8 mouse cellular contexts compared by ENCODE assay signal in the genomic region with DNA sequence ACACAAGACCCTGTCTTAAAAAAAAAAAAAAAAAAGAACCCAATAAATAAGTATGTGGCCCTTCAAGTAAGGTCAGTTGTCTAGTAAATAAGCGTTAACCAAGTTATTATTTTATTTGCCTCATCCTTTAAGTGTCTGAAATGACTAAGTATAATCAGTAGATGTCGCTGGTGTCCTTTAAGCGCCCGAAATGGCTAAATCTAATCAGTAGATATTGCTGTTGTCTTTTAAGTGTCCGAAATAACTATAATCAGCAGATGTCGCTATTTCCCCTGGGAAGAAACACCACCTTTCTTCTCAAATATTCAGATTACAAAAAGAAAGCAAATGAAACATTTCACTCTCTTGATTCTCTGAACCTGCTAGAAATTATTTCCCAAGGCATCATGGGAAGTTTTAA. TPM values are rescaled to one million over a fixed set of nuclear protein-coding genes. Genes with fewer than 3 reads are reported as not detected.
A peak's percentile ranks its signal among the peaks of the same experiment; 100 is the strongest.
DNase-seq lines count a peak whose midpoint lies in the region; TF ChIP-seq lines count a peak whose summit lies in the region.
"Had no signal": no experiment of that assay in that cellular context is flagged by ENCODE, and none has a peak within 500 bp of the region (broad histone marks: within the 10 kb centered on the region; RNA-seq: fewer than 3 reads in every experiment).

No protein-coding gene starts in this region.

- peak in 2 of 3 experiments; percentile 37 to 86 for TF ChIP-seq CTCF in MEL (IDR thresholded peaks at IDR 0.05 in 2 of 3, conservative IDR thresholded peaks at IDR 0.05 in 1 of 3; ENCODE audit: control insufficient read depth in 1 of 3, insufficient read depth in 1 of 3, low read depth in 2 of 3, low read length in 3 of 3, poor library complexity in 1 of 3, severe bottlenecking in 1 of 3)

- TF ChIP-seq EP300 in MEL (IDR thresholded peaks at IDR 0.05; ENCODE audit: low read depth in 1 of 2, low read length in 2 of 2): no peak

- H3K9ac ChIP-seq in MEL (ENCODE audit: control insufficient read depth, low read depth, low read length, poor library complexity, severe bottlenecking): no peak overlapping the region; the same call in 1 of the 2 replicates
- H3K9ac ChIP-seq: neural tube, embryonic 12.5 days had no signal

- no peak; the same call in none of the 2 replicates for TF ChIP-seq RAD21 in MEL (IDR thresholded peaks at IDR 0.05; ENCODE audit: low read depth, low read length)

- TF ChIP-seq POLR2A in MEL (IDR thresholded peaks at IDR 0.05; ENCODE audit: control insufficient read depth in 1 of 2, insufficient read depth in 1 of 2, low read depth in 1 of 2, low read length in 2 of 2, poor library complexity in 1 of 2): no peak

- peaks cover 2 to 22% of the 10 kb centered on the region in 2 experiments; a peak in 3 of 4 replicates for H3K4me1 ChIP-seq in MEL (ENCODE audit: control insufficient read depth in 1 of 2, insufficient read depth in 2 of 2, low read length in 2 of 2)
- H3K4me1 ChIP-seq: neural tube, embryonic 12.5 days had no signal

- H3K27ac ChIP-seq in MEL (ENCODE audit: control insufficient read depth, low read depth, low read length): no peak overlapping the region
- H3K27ac ChIP-seq: neural tube, embryonic 12.5 days had no signal

- intact Hi-C loops in left cerebral cortex, postnatal 14 days (cut with DNase I): loop anchor here (1.0 to 10.0 kb wide), 3 partner anchors 82 to 762 kb away; a partner anchor contains a TSS

- DNase-seq in layer of hippocampus, adult 18-20 months (ENCODE audit: low spot score in 2 of 2): peak; percentile 44 to 82
- DNase-seq in layer of hippocampus, adult 8-10 months (ENCODE audit: low spot score in 2 of 2): no peak
- DNase-seq in CD4-positive, CD25-positive, alpha-beta regulatory T cell, adult 2 months (ENCODE audit: low read depth, low spot score): peak; percentile 85
- DNase-seq in MEL (ENCODE audit: low read depth, low spot score): peak; percentile 90
- peak; percentile 82 for DNase-seq in embryo, embryonic 10.5 days (ENCODE audit: low spot score)
- DNase-seq in left cerebral cortex, postnatal 14 days (ENCODE audit: low spot score in 2 of 2): peak; percentile 74 to 91
- DNase-seq in thymus, postnatal 25 days: peak; percentile 29

- H3K79me2 ChIP-seq in MEL (ENCODE audit: control insufficient read depth, insufficient read depth, low read length, poor library complexity): no peaks in the 10 kb centered on the region

- H3K27me3 ChIP-seq in MEL (ENCODE audit: control insufficient read depth in 1 of 2, insufficient read depth in 2 of 2, low read length in 2 of 2): no peaks in the 10 kb centered on the region
- H3K27me3 ChIP-seq: neural tube, embryonic 12.5 days had no signal

- peaks cover 0 to 21% of the 10 kb centered on the region in 2 experiments; a peak in 2 of 4 replicates for H3K36me3 ChIP-seq in MEL (ENCODE audit: control insufficient read depth in 1 of 2, insufficient read depth in 2 of 2, low read length in 2 of 2)
- H3K36me3 ChIP-seq: neural tube, embryonic 12.5 days had no signal

- H3K4me3 ChIP-seq in MEL (ENCODE audit: control insufficient read depth in 1 of 2, insufficient read depth in 1 of 2, low read depth in 2 of 2, low read length in 2 of 2): no peak overlapping the region
- H3K4me3 ChIP-seq: neural tube, embryonic 12.5 days had no signal

- H3K9me3 ChIP-seq in MEL (replicated peaks; ENCODE audit: insufficient read depth, low read length): no peaks in the 10 kb centered on the region
- H3K9me3 ChIP-seq: neural tube, embryonic 12.5 days had no signal

TF ChIP-seq in MEL, 35 proteins besides CTCF, POLR2A, EP300 and RAD21:
- TF ChIP-seq CHD2 (IDR thresholded peaks at IDR 0.05; ENCODE audit: low read length) (no peak), MAX (IDR thresholded peaks at IDR 0.05; ENCODE audit: low read length) (no peak), ZMIZ1 (IDR thresholded peaks at IDR 0.05; ENCODE audit: low read depth, low read length) (no peak), POLR2AphosphoS5 (IDR thresholded peaks at IDR 0.05; ENCODE audit: borderline replicate concordance, low read depth, low read length) (no peak), USF1 (IDR thresholded peaks at IDR 0.05; ENCODE audit: low read depth, low read length) (no peak), NRF1 (IDR thresholded peaks at IDR 0.05; ENCODE audit: insufficient read depth, low read depth, low read length, poor library complexity, severe bottlenecking) (no peak), ETS1 (IDR thresholded peaks at IDR 0.05; ENCODE audit: low read depth, low read length) (no peak; the same call in 1 of the 2 replicates), RCOR1 (IDR thresholded peaks at IDR 0.05; ENCODE audit: low read depth, low read length) (peak; percentile 33; the same call in 1 of the 2 replicates), UBTF (IDR thresholded peaks at IDR 0.05; ENCODE audit: borderline replicate concordance, insufficient read depth, low read depth, low read length) (no peak), ZC3H11A (IDR thresholded peaks at IDR 0.05; ENCODE audit: low read depth, low read length) (peak; percentile 99), GABPA (IDR thresholded peaks at IDR 0.05; ENCODE audit: low read depth, low read length) (no peak), ZKSCAN1 (IDR thresholded peaks at IDR 0.05; ENCODE audit: low read depth, low read length) (no peak), ELF1 (IDR thresholded peaks at IDR 0.05; ENCODE audit: low read depth, low read length) (no peak), MEF2A (IDR thresholded peaks at IDR 0.05; ENCODE audit: extremely low read depth, insufficient replicate concordance, low read depth, low read length, poor library complexity, severe bottlenecking) (no peak), MXI1 (IDR thresholded peaks at IDR 0.05; ENCODE audit: low read depth, low read length) (0 out of 2 replicates have a peak, but pooled peaks have one; percentile 39), BHLHE40 (IDR thresholded peaks at IDR 0.05; ENCODE audit: borderline replicate concordance, low read depth, low read length) (peak; percentile 53; the same call in 1 of the 2 replicates), TBP (IDR thresholded peaks at IDR 0.05; ENCODE audit: low read depth, low read length) (peak; percentile 38; the same call in 1 of the 2 replicates), E2F4 (IDR thresholded peaks at IDR 0.05; ENCODE audit: borderline replicate concordance, low read depth, low read length) (no peak), MAZ (IDR thresholded peaks at IDR 0.05; ENCODE audit: low read depth, low read length) (peak; percentile 50; the same call in 1 of the 2 replicates), KAT2A (conservative IDR thresholded peaks at IDR 0.05; ENCODE audit: low read depth, low read length) (no peak), TCF12 (IDR thresholded peaks at IDR 0.05; ENCODE audit: low read depth, low read length) (no peak), ZNF384 (IDR thresholded peaks at IDR 0.05; ENCODE audit: low read depth, low read length) (peak; percentile 46), USF2 (IDR thresholded peaks at IDR 0.05; ENCODE audit: borderline replicate concordance in 1 of 2, insufficient read depth in 1 of 2, low read depth in 1 of 2, low read length in 2 of 2) (no peak), JUND (IDR thresholded peaks at IDR 0.05; ENCODE audit: low read depth, low read length) (peak; percentile 55; the same call in 1 of the 2 replicates), POLR2AphosphoS2 (IDR thresholded peaks at IDR 0.05; ENCODE audit: low read length) (no peak), GATA1 (IDR thresholded peaks at IDR 0.05; ENCODE audit: low read depth, low read length) (peak; percentile 76), TAL1 (IDR thresholded peaks at IDR 0.05; ENCODE audit: low read length) (no peak), NELFE (IDR thresholded peaks at IDR 0.05; ENCODE audit: low read depth, low read length) (no peak), HCFC1 (IDR thresholded peaks at IDR 0.05; ENCODE audit: low read depth, low read length) (peak; percentile 59), MAFK (IDR thresholded peaks at IDR 0.05; ENCODE audit: borderline replicate concordance, low read depth, low read length) (no peak), CHD1 (IDR thresholded peaks at IDR 0.05; ENCODE audit: low read depth, low read length) (no peak), SIN3A (IDR thresholded peaks at IDR 0.05; ENCODE audit: low read length) (peak; percentile 90), MYC (IDR thresholded peaks at IDR 0.05; ENCODE audit: low read depth, low read length) (peak; percentile 11; the same call in 1 of the 2 replicates), MYB (IDR thresholded peaks at IDR 0.05; ENCODE audit: low read depth, low read length) (no peak), SMC3 (IDR thresholded peaks at IDR 0.05; ENCODE audit: low read depth, low read length) (peak; percentile 100)

RNA-seq across cellular contexts. Expression of a gene that starts 5.8 kb away (rescaled TPM):
- under 1 TPM in 1 of 2 experiments, not detected in 1; 0.18 TPM for total RNA-seq in layer of hippocampus, adult 18-20 months (2021)
- under 1 TPM in 2 of 4 experiments, not detected in 2; 0.37 to 0.87 TPM for total RNA-seq in layer of hippocampus, adult 8-10 months (2022)
- total RNA-seq in MEL (2012; rRNA removed): 0.04 and 0.07 TPM in 2 replicates
- polyA plus RNA-seq in MEL (2012; ENCODE audit: insufficient read depth in 1 of 2, insufficient read length in 2 of 2, low read depth in 1 of 2, low replicate concordance in 2 of 2, missing spikeins in 1 of 2): under 1 TPM in 1 of 2 experiments, not detected in 1; 0.07 TPM
- under 1 TPM; 0.13 TPM for total RNA-seq in left cerebral cortex, postnatal 14 days (2021)

Comparison
In these comparisons a context has a peak if more than half of its experiments do, and no peak if none do; other contexts are left out.
1. DNase-seq: peak in layer of hippocampus, adult 18-20 months (2 of 2), CD4-positive, CD25-positive, alpha-beta regulatory T cell, adult 2 months (single experiment), MEL (single experiment), embryo, embryonic 10.5 days (single experiment), left cerebral cortex, postnatal 14 days (2 of 2) and thymus, postnatal 25 days (single experiment); none in layer of hippocampus, adult 8-10 months (0 of 2).